Mouse (Mus musculus) small intestine, adult 2 months (tissue): Measurements from ENCODE around the gene Cdk14.

ENCODE experiments used
- CTCF ChIP-seq: fragments of 200-500 bp; IDR thresholded peaks from 2 replicates; pipeline ENCODE4 v1.5.1; 2012; ENCODE audit warnings: low read depth, mild to moderate bottlenecking, control low read depth, inconsistent platforms, low read length, moderate library complexity, mixed read lengths; ENCODE audit not compliant: insufficient replicate concordance, insufficient read length; ENCODE audit errors: extremely low read depth
- POLR2A ChIP-seq: fragments of 200-500 bp; IDR thresholded peaks from 2 replicates; pipeline ENCODE4 v1.6.1; 2012; ENCODE audit warnings: low read depth, mild to moderate bottlenecking, control low read depth, inconsistent platforms, low read length, moderate library complexity

- TF ChIP-seq CTCF (no peak), POLR2A (no peak)
Observed at GRCm38 (mm10) chr5:4754701-4755281, 665.3 kb downstream of the Cdk14 start.
